Mouse (Mus musculus): ENCODE measurements around the gene Zfp746. TPM values are rescaled to one million over a fixed set of nuclear protein-coding genes. Genes with fewer than 3 reads are reported as not detected.

Zfp746 gene
- polyA plus RNA-seq, 1 experiment from 2014 or later: 28.0 TPM

GRCm38 (mm10) chr6:48073316-48073715, 13.1 kb downstream of the Zfp746 start:
- H3K27me3 ChIP-seq (ENCODE audit: control insufficient read depth, insufficient read depth, low read length): no peaks in the 10 kb centered on the region
- 90% methylated on average over 5 of the region's 5 CpGs for WGBS
- DNase-seq (no peak), ATAC-seq (ENCODE audit: low FRiP score, low TSS enrichment) (no peak)
- no peak overlapping the region for H3K4me2 ChIP-seq (ENCODE audit: low read length)
- no peak overlapping the region for H3K27ac ChIP-seq (replicated peaks; ENCODE audit: low read depth, low read length)
- no peak overlapping the region for H3K9ac ChIP-seq (replicated peaks; ENCODE audit: low read length)
- no peak overlapping the region for H3K4me3 ChIP-seq (replicated peaks; ENCODE audit: low read depth, low read length)
- no peaks in the 10 kb centered on the region for H3K4me1 ChIP-seq (ENCODE audit: control insufficient read depth, insufficient read depth, low read length)
- H3K36me3 ChIP-seq (ENCODE audit: control insufficient read depth, insufficient read depth, low read length): peaks cover 51% of the 10 kb centered on the region
- H3K9me3 ChIP-seq (ENCODE audit: control insufficient read depth, low read length): no peaks in the 10 kb centered on the region

DNA sequence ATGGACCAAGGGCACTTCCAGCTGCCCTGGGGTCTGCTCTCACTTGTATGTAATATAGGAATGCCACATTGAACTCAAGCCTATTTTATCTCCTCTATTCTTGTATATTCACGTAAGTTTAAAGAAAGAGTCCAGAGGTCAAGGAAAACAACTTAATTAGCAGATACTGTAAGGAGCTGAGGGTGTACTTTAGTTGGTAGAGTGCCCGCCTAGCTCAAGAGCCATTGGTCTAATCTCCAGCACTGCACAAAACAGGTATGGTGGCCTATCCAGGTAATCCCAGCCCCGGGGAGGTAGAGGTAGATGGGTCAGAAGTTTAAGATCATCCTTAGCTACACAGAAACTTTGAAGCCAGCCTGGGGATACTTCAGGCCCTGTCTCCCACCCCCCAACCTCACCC, 18.9 kb downstream of the Zfp746 start:
- Histone ChIP-seq H3K4me3 (replicated peaks; ENCODE audit: low read depth, low read length) (no peak overlapping the region), H3K27ac (replicated peaks; ENCODE audit: low read depth, low read length) (no peak overlapping the region), H3K9me3 (ENCODE audit: control insufficient read depth, low read length) (no peaks in the 10 kb centered on the region), H3K27me3 (ENCODE audit: control insufficient read depth, insufficient read depth, low read length) (no peaks in the 10 kb centered on the region), H3K4me1 (ENCODE audit: control insufficient read depth, insufficient read depth, low read length) (no peaks in the 10 kb centered on the region), H3K9ac (replicated peaks; ENCODE audit: low read length) (no peak overlapping the region), H3K36me3 (ENCODE audit: control insufficient read depth, insufficient read depth, low read length) (peaks cover 63% of the 10 kb centered on the region), H3K4me2 (ENCODE audit: low read length) (no peak overlapping the region)
- DNase-seq: no peak
- WGBS: 93% methylated on average over 3 of the region's 3 CpGs
- ATAC-seq (ENCODE audit: low FRiP score, low TSS enrichment): no peak

DNA sequence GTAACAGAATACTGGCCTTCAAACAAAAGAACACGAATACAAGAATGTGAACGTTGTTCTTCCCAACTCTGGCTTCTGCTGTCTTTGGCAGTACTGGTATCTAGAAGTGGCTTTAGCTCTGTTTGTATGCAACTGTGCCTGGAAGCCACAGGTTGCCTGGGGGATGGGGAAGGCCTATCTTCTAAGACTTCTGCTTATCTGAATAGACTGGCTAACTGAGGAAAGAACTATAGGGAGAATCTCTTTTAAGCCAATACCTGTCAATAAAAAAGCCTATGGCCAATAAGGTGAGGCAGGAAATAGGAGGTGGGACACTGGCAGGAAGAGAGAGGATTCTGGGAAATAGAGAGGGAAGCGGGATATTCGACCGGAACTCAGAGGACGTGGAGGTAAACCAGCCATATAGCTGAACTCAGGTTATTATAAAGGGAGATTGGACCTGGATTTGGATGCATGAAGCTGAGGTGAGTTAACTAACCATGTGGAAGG, 20.8 kb downstream of the Zfp746 start:
- DNase-seq (no peak), ATAC-seq (ENCODE audit: low FRiP score, low TSS enrichment) (no peak)
- Histone ChIP-seq H3K9ac (replicated peaks; ENCODE audit: low read length) (no peak overlapping the region), H3K27ac (replicated peaks; ENCODE audit: low read depth, low read length) (no peak overlapping the region), H3K9me3 (ENCODE audit: control insufficient read depth, low read length) (no peaks in the 10 kb centered on the region), H3K4me3 (replicated peaks; ENCODE audit: low read depth, low read length) (no peak overlapping the region), H3K4me2 (ENCODE audit: low read length) (no peak overlapping the region), H3K36me3 (ENCODE audit: control insufficient read depth, insufficient read depth, low read length) (peaks cover 76% of the 10 kb centered on the region), H3K4me1 (ENCODE audit: control insufficient read depth, insufficient read depth, low read length) (no peaks in the 10 kb centered on the region), H3K27me3 (ENCODE audit: control insufficient read depth, insufficient read depth, low read length) (no peaks in the 10 kb centered on the region)
- 95% methylated on average over 6 of the region's 6 CpGs for WGBS

DNA sequence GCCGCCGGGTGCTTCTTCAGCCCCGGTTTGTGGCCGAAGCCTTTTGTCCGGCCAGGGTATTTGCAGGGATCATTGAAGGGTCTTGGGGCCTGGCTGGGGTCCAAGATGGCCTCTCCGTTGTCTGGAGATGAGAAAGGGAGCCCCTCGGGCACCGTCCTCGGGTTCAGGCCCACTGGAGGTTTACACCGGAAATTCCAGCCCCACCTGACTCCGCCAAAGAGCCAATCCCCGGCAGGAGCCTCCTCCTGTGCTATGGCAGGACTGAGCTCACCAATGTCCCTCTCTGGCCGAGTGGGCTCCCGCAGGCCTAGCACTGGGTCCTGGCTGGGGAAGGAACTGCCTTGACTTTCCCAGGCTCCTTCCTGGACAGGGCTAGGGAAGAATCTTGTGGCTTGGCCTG, 21.9 kb downstream of the Zfp746 start:
- Histone ChIP-seq H3K4me1 (ENCODE audit: control insufficient read depth, insufficient read depth, low read length) (no peaks in the 10 kb centered on the region), H3K9me3 (ENCODE audit: control insufficient read depth, low read length) (no peaks in the 10 kb centered on the region), H3K4me3 (replicated peaks; ENCODE audit: low read depth, low read length) (no peak overlapping the region), H3K27ac (replicated peaks; ENCODE audit: low read depth, low read length) (no peak overlapping the region), H3K36me3 (ENCODE audit: control insufficient read depth, insufficient read depth, low read length) (peaks cover 73% of the 10 kb centered on the region), H3K9ac (replicated peaks; ENCODE audit: low read length) (no peak overlapping the region), H3K4me2 (ENCODE audit: low read length) (no peak overlapping the region), H3K27me3 (ENCODE audit: control insufficient read depth, insufficient read depth, low read length) (no peaks in the 10 kb centered on the region)
- no peak for DNase-seq
- WGBS: 93% methylated on average over 14 of the region's 14 CpGs
- no peak for ATAC-seq (ENCODE audit: low FRiP score, low TSS enrichment)

- no peak overlapping the region for H3K4me3 ChIP-seq (replicated peaks; ENCODE audit: low read depth, low read length)
- peaks cover 73% of the 10 kb centered on the region for H3K36me3 ChIP-seq (ENCODE audit: control insufficient read depth, insufficient read depth, low read length)
- no peaks in the 10 kb centered on the region for H3K27me3 ChIP-seq (ENCODE audit: control insufficient read depth, insufficient read depth, low read length)
- no peak for DNase-seq
- peak; percentile 17; the same call in 1 of the 2 replicates for ATAC-seq (ENCODE audit: low FRiP score, low TSS enrichment)
- no peak overlapping the region for H3K9ac ChIP-seq (replicated peaks; ENCODE audit: low read length)
- no peak overlapping the region for H3K27ac ChIP-seq (replicated peaks; ENCODE audit: low read depth, low read length)
- 95% methylated on average over 28 of the region's 28 CpGs for WGBS
- H3K4me2 ChIP-seq (ENCODE audit: low read length): no peak overlapping the region
- no peaks in the 10 kb centered on the region for H3K4me1 ChIP-seq (ENCODE audit: control insufficient read depth, insufficient read depth, low read length)
- H3K9me3 ChIP-seq (ENCODE audit: control insufficient read depth, low read length): no peaks in the 10 kb centered on the region
Measured at GRCm38 (mm10) chr6:48063940-48064339, 22.5 kb downstream of the Zfp746 start.

DNA sequence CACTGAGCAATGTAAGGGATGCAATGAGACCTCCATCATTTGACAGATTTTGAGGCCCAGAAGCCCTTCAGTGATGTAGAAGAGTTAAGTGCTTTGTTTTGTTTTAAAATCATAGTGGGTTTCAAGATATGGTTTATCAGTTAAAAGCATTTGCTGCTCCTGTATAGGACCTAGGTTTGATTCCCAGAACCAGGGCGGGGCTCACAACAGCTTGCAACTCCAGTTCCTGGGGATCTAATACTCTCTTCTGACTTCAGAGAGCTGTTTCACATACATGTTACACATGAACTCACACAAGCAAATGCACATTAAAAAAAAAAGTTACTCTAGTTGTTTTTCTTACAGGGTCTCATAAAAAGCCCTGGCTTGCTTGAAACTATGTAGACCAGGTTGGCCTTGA, 25.5 kb downstream of the Zfp746 start:
- Histone ChIP-seq H3K27me3 (ENCODE audit: control insufficient read depth, insufficient read depth, low read length) (no peaks in the 10 kb centered on the region), H3K27ac (replicated peaks; ENCODE audit: low read depth, low read length) (no peak overlapping the region), H3K4me3 (replicated peaks; ENCODE audit: low read depth, low read length) (no peak overlapping the region), H3K9ac (replicated peaks; ENCODE audit: low read length) (no peak overlapping the region), H3K4me2 (ENCODE audit: low read length) (no peak overlapping the region), H3K9me3 (ENCODE audit: control insufficient read depth, low read length) (no peaks in the 10 kb centered on the region), H3K36me3 (ENCODE audit: control insufficient read depth, insufficient read depth, low read length) (peaks cover 47% of the 10 kb centered on the region), H3K4me1 (ENCODE audit: control insufficient read depth, insufficient read depth, low read length) (no peaks in the 10 kb centered on the region)
- ATAC-seq (ENCODE audit: low FRiP score, low TSS enrichment) (no peak), DNase-seq (no peak)
- 98% methylated on average over 1 of the region's 1 CpGs for WGBS

DNA sequence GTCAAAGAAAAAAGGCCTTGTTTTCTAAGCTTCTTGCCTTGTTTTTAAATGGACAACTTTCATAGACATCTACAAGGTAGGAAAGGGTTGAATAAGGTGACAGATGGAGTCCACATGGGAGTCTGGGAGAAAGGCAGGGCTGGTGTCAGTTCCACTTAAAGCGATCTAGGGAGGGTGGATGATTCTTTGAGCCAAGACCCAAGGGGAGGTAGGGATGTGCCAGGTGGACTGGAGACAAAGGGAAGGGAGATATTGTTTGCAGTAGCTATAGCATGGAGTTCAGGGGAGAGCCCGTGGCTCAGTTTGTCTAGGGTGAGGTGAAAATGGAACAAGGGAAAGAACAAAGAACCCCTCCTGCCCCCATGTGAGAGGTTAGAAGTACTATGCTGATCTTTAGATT, 26.0 kb downstream of the Zfp746 start:
- WGBS: 72% methylated on average over 2 of the region's 2 CpGs
- H3K36me3 ChIP-seq (ENCODE audit: control insufficient read depth, insufficient read depth, low read length): peaks cover 42% of the 10 kb centered on the region
- no peaks in the 10 kb centered on the region for H3K4me1 ChIP-seq (ENCODE audit: control insufficient read depth, insufficient read depth, low read length)
- ATAC-seq (ENCODE audit: low FRiP score, low TSS enrichment): no peak
- H3K27ac ChIP-seq (replicated peaks; ENCODE audit: low read depth, low read length): no peak overlapping the region
- no peaks in the 10 kb centered on the region for H3K9me3 ChIP-seq (ENCODE audit: control insufficient read depth, low read length)
- H3K4me3 ChIP-seq (replicated peaks; ENCODE audit: low read depth, low read length): no peak overlapping the region
- no peak for DNase-seq
- no peaks in the 10 kb centered on the region for H3K27me3 ChIP-seq (ENCODE audit: control insufficient read depth, insufficient read depth, low read length)
- H3K9ac ChIP-seq (replicated peaks; ENCODE audit: low read length): no peak overlapping the region
- H3K4me2 ChIP-seq (ENCODE audit: low read length): no peak overlapping the region

GRCm38 (mm10) chr6:48052136-48052535, 34.3 kb downstream of the Zfp746 start:
- no peaks in the 10 kb centered on the region for H3K27me3 ChIP-seq (ENCODE audit: control insufficient read depth, insufficient read depth, low read length)
- H3K4me3 ChIP-seq (replicated peaks; ENCODE audit: low read depth, low read length): no peak overlapping the region
- ATAC-seq (ENCODE audit: low FRiP score, low TSS enrichment) (no peak), DNase-seq (no peak)
- 72% methylated on average over 6 of the region's 6 CpGs for WGBS
- no peaks in the 10 kb centered on the region for H3K4me1 ChIP-seq (ENCODE audit: control insufficient read depth, insufficient read depth, low read length)
- no peaks in the 10 kb centered on the region for H3K9me3 ChIP-seq (ENCODE audit: control insufficient read depth, low read length)
- H3K36me3 ChIP-seq (ENCODE audit: control insufficient read depth, insufficient read depth, low read length): no peaks in the 10 kb centered on the region
- H3K27ac ChIP-seq (replicated peaks; ENCODE audit: low read depth, low read length): no peak overlapping the region
- no peak overlapping the region for H3K4me2 ChIP-seq (ENCODE audit: low read length)
- no peak overlapping the region for H3K9ac ChIP-seq (replicated peaks; ENCODE audit: low read length)

DNA sequence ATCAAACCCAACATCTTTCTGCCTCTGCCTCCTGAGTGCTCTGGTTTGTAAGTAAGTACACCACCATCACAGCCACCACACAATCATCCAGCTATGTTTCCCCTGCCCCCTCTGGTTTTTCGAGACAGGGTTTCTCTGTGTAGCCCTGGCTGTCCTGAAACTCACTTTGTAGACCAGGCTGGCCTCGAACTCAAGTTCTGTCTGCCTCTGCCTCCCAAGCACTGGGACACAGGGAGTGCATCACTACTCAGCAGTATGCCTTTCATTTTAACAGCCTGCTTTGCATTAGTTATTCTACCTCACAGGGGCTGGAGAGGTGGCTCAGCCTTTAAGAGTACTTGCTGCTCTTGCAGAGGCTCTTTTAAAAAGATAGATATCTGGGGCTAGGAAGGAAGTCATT, 34.7 kb downstream of the Zfp746 start:
- ATAC-seq (ENCODE audit: low FRiP score, low TSS enrichment): no peak
- WGBS: 85% methylated on average over 2 of the region's 2 CpGs
- H3K27ac ChIP-seq (replicated peaks; ENCODE audit: low read depth, low read length): no peak overlapping the region

More for the DNA sequence above, 34.7 kb downstream of the Zfp746 start:
- H3K4me3 ChIP-seq (replicated peaks; ENCODE audit: low read depth, low read length): no peak overlapping the region
- no peaks in the 10 kb centered on the region for H3K9me3 ChIP-seq (ENCODE audit: control insufficient read depth, low read length)
- no peak overlapping the region for H3K9ac ChIP-seq (replicated peaks; ENCODE audit: low read length)
- no peak overlapping the region for H3K4me2 ChIP-seq (ENCODE audit: low read length)
- no peaks in the 10 kb centered on the region for H3K36me3 ChIP-seq (ENCODE audit: control insufficient read depth, insufficient read depth, low read length)
- no peak for DNase-seq
- no peaks in the 10 kb centered on the region for H3K27me3 ChIP-seq (ENCODE audit: control insufficient read depth, insufficient read depth, low read length)
- H3K4me1 ChIP-seq (ENCODE audit: control insufficient read depth, insufficient read depth, low read length): no peaks in the 10 kb centered on the region

Measured in midbrain, embryonic 14.5 days (tissue).